Mouse (Mus musculus): ENCODE results near the gene Sergef. TPM values are rescaled to one million over a fixed set of nuclear protein-coding genes. Genes with fewer than 3 reads are reported as not detected.

Gene Sergef
- polyA plus RNA-seq, 1 experiment = 0.16 TPM

- no peaks in the 10 kb centered on the region for H3K4me1 ChIP-seq (ENCODE audit: control insufficient read depth)
- H3K36me3 ChIP-seq (ENCODE audit: control insufficient read depth) = no peaks in the 10 kb centered on the region
- H3K4me3 ChIP-seq (replicated peaks) = no peak overlapping the region
- no peaks in the 10 kb centered on the region for H3K9me3 ChIP-seq (ENCODE audit: control insufficient read depth, low read length)
- H3K27me3 ChIP-seq (ENCODE audit: control insufficient read depth) = no peaks in the 10 kb centered on the region
- TF ChIP-seq GATA1 (IDR thresholded peaks at IDR 0.05; ENCODE audit: low read length) (no peak), TAL1 (IDR thresholded peaks at IDR 0.05; ENCODE audit: low read length) (no peak)
These were observed 130.0 kb downstream of the Sergef start for GRCm38 (mm10) chr7:46509391-46510310.

- TF ChIP-seq GATA1 (IDR thresholded peaks at IDR 0.05; ENCODE audit: low read length) (no peak), TAL1 (IDR thresholded peaks at IDR 0.05; ENCODE audit: low read length) (no peak)
- H3K36me3 ChIP-seq (ENCODE audit: control insufficient read depth) = no peaks in the 10 kb centered on the region
- H3K4me3 ChIP-seq (replicated peaks) = no peak overlapping the region
- H3K4me1 ChIP-seq (ENCODE audit: control insufficient read depth) = no peaks in the 10 kb centered on the region
- H3K27me3 ChIP-seq (ENCODE audit: control insufficient read depth) = no peaks in the 10 kb centered on the region
- H3K9me3 ChIP-seq (ENCODE audit: control insufficient read depth, low read length) = no peaks in the 10 kb centered on the region
These were observed 130.9 kb downstream of the Sergef start for GRCm38 (mm10) chr7:46508590-46509318.

- TF ChIP-seq GATA1 (IDR thresholded peaks at IDR 0.05; ENCODE audit: low read length) (no peak), TAL1 (IDR thresholded peaks at IDR 0.05; ENCODE audit: low read length) (no peak)
- no peak overlapping the region for H3K4me3 ChIP-seq (replicated peaks)
- H3K36me3 ChIP-seq (ENCODE audit: control insufficient read depth) = no peaks in the 10 kb centered on the region
These were observed 135.4 kb downstream of the Sergef start for GRCm38 (mm10) chr7:46504157-46504556.

GRCm38 (mm10) chr7:46502650-46503049, 137.0 kb downstream of the Sergef start:
- Histone ChIP-seq H3K36me3 (ENCODE audit: control insufficient read depth) (no peaks in the 10 kb centered on the region), H3K4me3 (replicated peaks) (no peak overlapping the region), H3K9me3 (ENCODE audit: control insufficient read depth, low read length) (no peaks in the 10 kb centered on the region), H3K4me1 (ENCODE audit: control insufficient read depth) (no peaks in the 10 kb centered on the region), H3K27me3 (ENCODE audit: control insufficient read depth) (no peaks in the 10 kb centered on the region)
- TF ChIP-seq GATA1 (IDR thresholded peaks at IDR 0.05; ENCODE audit: low read length) = no peak
- TF ChIP-seq TAL1 (IDR thresholded peaks at IDR 0.05; ENCODE audit: low read length) = no peak

More at GRCm38 (mm10) chr7:46504157-46504556, 135.4 kb downstream of the Sergef start:
- no peaks in the 10 kb centered on the region for H3K4me1 ChIP-seq (ENCODE audit: control insufficient read depth)
- no peaks in the 10 kb centered on the region for H3K27me3 ChIP-seq (ENCODE audit: control insufficient read depth)
- no peaks in the 10 kb centered on the region for H3K9me3 ChIP-seq (ENCODE audit: control insufficient read depth, low read length)

GRCm38 (mm10) chr7:46501458-46501857, 138.1 kb downstream of the Sergef start:
- H3K4me1 ChIP-seq (ENCODE audit: control insufficient read depth) = no peaks in the 10 kb centered on the region
- no peak overlapping the region for H3K4me3 ChIP-seq (replicated peaks)
- no peaks in the 10 kb centered on the region for H3K27me3 ChIP-seq (ENCODE audit: control insufficient read depth)
- no peaks in the 10 kb centered on the region for H3K36me3 ChIP-seq (ENCODE audit: control insufficient read depth)
- TF ChIP-seq TAL1 (IDR thresholded peaks at IDR 0.05; ENCODE audit: low read length) (no peak), GATA1 (IDR thresholded peaks at IDR 0.05; ENCODE audit: low read length) (no peak)
- no peaks in the 10 kb centered on the region for H3K9me3 ChIP-seq (ENCODE audit: control insufficient read depth, low read length)

- Histone ChIP-seq H3K9me3 (ENCODE audit: control insufficient read depth, low read length) (no peaks in the 10 kb centered on the region), H3K36me3 (ENCODE audit: control insufficient read depth) (no peaks in the 10 kb centered on the region), H3K4me3 (replicated peaks) (no peak overlapping the region), H3K27me3 (ENCODE audit: control insufficient read depth) (no peaks in the 10 kb centered on the region), H3K4me1 (ENCODE audit: control insufficient read depth) (no peaks in the 10 kb centered on the region)
- no peak for TF ChIP-seq GATA1 (IDR thresholded peaks at IDR 0.05; ENCODE audit: low read length)
- TF ChIP-seq TAL1 (IDR thresholded peaks at IDR 0.05; ENCODE audit: low read length) = no peak
These were observed 140.0 kb downstream of the Sergef start for GRCm38 (mm10) chr7:46499561-46499960.

- Histone ChIP-seq H3K36me3 (ENCODE audit: control insufficient read depth) (no peaks in the 10 kb centered on the region), H3K4me3 (replicated peaks) (no peak overlapping the region), H3K4me1 (ENCODE audit: control insufficient read depth) (no peaks in the 10 kb centered on the region), H3K27me3 (ENCODE audit: control insufficient read depth) (no peaks in the 10 kb centered on the region), H3K9me3 (ENCODE audit: control insufficient read depth, low read length) (no peaks in the 10 kb centered on the region)
- TF ChIP-seq GATA1 (IDR thresholded peaks at IDR 0.05; ENCODE audit: low read length) (no peak), TAL1 (IDR thresholded peaks at IDR 0.05; ENCODE audit: low read length) (no peak)
These were observed 147.4 kb downstream of the Sergef start for GRCm38 (mm10) chr7:46492134-46492678.

- Histone ChIP-seq H3K4me1 (ENCODE audit: control insufficient read depth) (no peaks in the 10 kb centered on the region), H3K36me3 (ENCODE audit: control insufficient read depth) (no peaks in the 10 kb centered on the region), H3K27me3 (ENCODE audit: control insufficient read depth) (no peaks in the 10 kb centered on the region), H3K4me3 (replicated peaks) (no peak overlapping the region), H3K9me3 (ENCODE audit: control insufficient read depth, low read length) (no peaks in the 10 kb centered on the region)
- TF ChIP-seq GATA1 (IDR thresholded peaks at IDR 0.05; ENCODE audit: low read length) (no peak), TAL1 (IDR thresholded peaks at IDR 0.05; ENCODE audit: low read length) (no peak)
These were observed 152.3 kb downstream of the Sergef start for GRCm38 (mm10) chr7:46487354-46487753.

GRCm38 (mm10) chr7:46486761-46487160, 152.8 kb downstream of the Sergef start:
- Histone ChIP-seq H3K27me3 (ENCODE audit: control insufficient read depth) (no peaks in the 10 kb centered on the region), H3K4me1 (ENCODE audit: control insufficient read depth) (no peaks in the 10 kb centered on the region), H3K36me3 (ENCODE audit: control insufficient read depth) (no peaks in the 10 kb centered on the region), H3K9me3 (ENCODE audit: control insufficient read depth, low read length) (no peaks in the 10 kb centered on the region), H3K4me3 (replicated peaks) (no peak overlapping the region)
- TF ChIP-seq GATA1 (IDR thresholded peaks at IDR 0.05; ENCODE audit: low read length) = no peak
- TF ChIP-seq TAL1 (IDR thresholded peaks at IDR 0.05; ENCODE audit: low read length) = no peak

All from erythroblast, embryonic 14.5 days (primary cell).